Comparison of ENCODE assay signal across 19 mouse cellular contexts in genomic region chr2:11708538-11708937, GRCm38 (mm10). TPM values are rescaled to one million over a fixed set of nuclear protein-coding genes. Genes with fewer than 3 reads are reported as not detected.
DNase-seq lines count a peak whose midpoint lies in the region; ATAC-seq and TF ChIP-seq lines count a peak whose summit lies in the region.
"Had no signal": no experiment of that assay in that cellular context is flagged by ENCODE, and none has a peak within 500 bp of the region (broad histone marks: within the 10 kb centered on the region; RNA-seq: fewer than 3 reads in every experiment).

No protein-coding gene starts in this region.

- peaks cover 26% of the 10 kb centered on the region for H3K79me2 ChIP-seq in liver, adult 2 months (ENCODE audit: control insufficient read depth, insufficient read depth, low read length)

- no peaks in the 10 kb centered on the region for H3K9me3 ChIP-seq in midbrain, embryonic 15.5 days
- H3K9me3 ChIP-seq in hindbrain, embryonic 16.5 days (ENCODE audit: control insufficient read depth, low read length) = no peaks in the 10 kb centered on the region
- H3K9me3 ChIP-seq: hindbrain, embryonic 10.5 days; lung, embryonic 15.5 days had no signal

- H3K27me3 ChIP-seq in liver, adult 2 months (ENCODE audit: control insufficient read depth, insufficient read depth, low read length) = no peaks in the 10 kb centered on the region
- peaks cover 18% of the 10 kb centered on the region for H3K27me3 ChIP-seq in midbrain, embryonic 15.5 days (replicated peaks)
- H3K27me3 ChIP-seq in hindbrain, embryonic 16.5 days (replicated peaks; ENCODE audit: control insufficient read depth, insufficient read depth, low read length) = peaks cover 11% of the 10 kb centered on the region
- H3K27me3 ChIP-seq: lung, embryonic 15.5 days had no signal

- peaks cover 39% of the 10 kb centered on the region for H3K4me1 ChIP-seq in liver, adult 2 months (ENCODE audit: control insufficient read depth, insufficient read depth, low read length)
- H3K4me1 ChIP-seq in bone marrow macrophage, adult 2 months (ENCODE audit: control insufficient read depth, insufficient read depth, low read length) = peaks cover 31% of the 10 kb centered on the region
- peaks cover 17% of the 10 kb centered on the region for H3K4me1 ChIP-seq in midbrain, embryonic 15.5 days
- H3K4me1 ChIP-seq in hindbrain, embryonic 16.5 days (ENCODE audit: control insufficient read depth, insufficient read depth, low read depth, low read length) = peaks cover 16% of the 10 kb centered on the region

- no peak overlapping the region for H3K4me2 ChIP-seq in midbrain, embryonic 15.5 days
- H3K4me2 ChIP-seq in hindbrain, embryonic 16.5 days (ENCODE audit: low read length) = no peak overlapping the region
- H3K4me2 ChIP-seq: lung, embryonic 15.5 days had no signal

- peaks cover 10% of the 10 kb centered on the region; the same call in 1 of the 2 replicates for H3K36me3 ChIP-seq in liver, adult 2 months (ENCODE audit: control insufficient read depth, insufficient read depth, low read length)
- H3K36me3 ChIP-seq in midbrain, embryonic 15.5 days (replicated peaks) = no peaks in the 10 kb centered on the region
- H3K36me3 ChIP-seq in hindbrain, embryonic 16.5 days (ENCODE audit: control insufficient read depth, insufficient read depth, low read length) = no peaks in the 10 kb centered on the region
- H3K36me3 ChIP-seq: hindbrain, embryonic 10.5 days; lung, embryonic 15.5 days had no signal

- no peak overlapping the region for H3K9ac ChIP-seq in liver, adult 2 months (ENCODE audit: low read depth, low read length)
- H3K9ac ChIP-seq in midbrain, embryonic 15.5 days = no peak overlapping the region
- no peak overlapping the region for H3K9ac ChIP-seq in hindbrain, embryonic 16.5 days (ENCODE audit: low read depth, low read length)
- H3K9ac ChIP-seq: lung, embryonic 15.5 days had no signal

- intact Hi-C loops in gastrocnemius, adult 2 months (cut with DNase I) = loop anchor here (5.0 to 10.0 kb wide), 2 partner anchors 69 to 104 kb away; partner anchors contain the start of genes Ankrd16, Fbh1 and Rbm17
- intact Hi-C loops in gastrocnemius, postnatal 36 days (cut with DNase I) = loop anchor here (5.0 kb wide), 1 partner anchor 69 kb away; the partner anchor contains the start of genes Ankrd16 and Fbh1

- WGBS in liver, adult 2 months = 30% methylated on average over 5 of the region's 5 CpGs
- WGBS in midbrain, embryonic 15.5 days = 84% methylated on average over 5 of the region's 5 CpGs
- 90% methylated on average over 5 of the region's 5 CpGs for WGBS in hindbrain, embryonic 16.5 days

- no peak for TF ChIP-seq CTCF in gastrocnemius, adult 2 months (IDR thresholded peaks at IDR 0.05)
- no peak for TF ChIP-seq CTCF in liver, adult 2 months (IDR thresholded peaks at IDR 0.05; ENCODE audit: low read depth, low read length)
- no peak for TF ChIP-seq CTCF in bone marrow macrophage, adult 2 months (IDR thresholded peaks at IDR 0.05; ENCODE audit: low read depth, low read length)

- peak; percentile 56 for ATAC-seq in megakaryocyte, adult 5-6 weeks (ENCODE audit: poor library complexity, severe bottlenecking)
- ATAC-seq in midbrain, embryonic 15.5 days (replicated peaks) = no peak
- ATAC-seq in hindbrain, embryonic 16.5 days = no peak
- ATAC-seq: forebrain, embryonic 14.5 days had no signal

- peak overlapping the region; percentile 98 for H3K27ac ChIP-seq in gastrocnemius, adult 2 months
- H3K27ac ChIP-seq in liver, adult 2 months (replicated peaks; ENCODE audit: insufficient read depth, low read depth, low read length) = peak overlapping the region; percentile 34
- H3K27ac ChIP-seq in bone marrow macrophage, adult 2 months (ENCODE audit: insufficient read depth, low read depth, low read length) = peak overlapping the region; percentile 47
- H3K27ac ChIP-seq in midbrain, embryonic 15.5 days = no peak overlapping the region
- no peak overlapping the region for H3K27ac ChIP-seq in hindbrain, embryonic 16.5 days (ENCODE audit: low read depth, low read length)
- H3K27ac ChIP-seq: hindbrain, embryonic 10.5 days; layer of hippocampus, adult 2 months; left cerebral cortex, adult 2 months; lung, embryonic 15.5 days had no signal

- H3K4me3 ChIP-seq in gastrocnemius, adult 2 months = peak overlapping the region; percentile 31; the same call in 1 of the 2 replicates
- no peak overlapping the region for H3K4me3 ChIP-seq in liver, adult 2 months (ENCODE audit: insufficient read depth, low read depth, low read length)
- H3K4me3 ChIP-seq in bone marrow macrophage, adult 2 months (ENCODE audit: insufficient read depth, low read length) = no peak overlapping the region
- H3K4me3 ChIP-seq in midbrain, embryonic 15.5 days = no peak overlapping the region
- H3K4me3 ChIP-seq in hindbrain, embryonic 16.5 days (ENCODE audit: low read length) = no peak overlapping the region
- H3K4me3 ChIP-seq: heart, adult 2 months; hindbrain, embryonic 10.5 days; layer of hippocampus, adult 2 months; left cerebral cortex, adult 2 months; lung, embryonic 15.5 days had no signal

- DNase-seq in gastrocnemius, adult 2 months = peak; percentile 73
- no peak for DNase-seq in gastrocnemius, postnatal 36 days
- peak; percentile 71 for DNase-seq in liver, adult 2 months (ENCODE audit: extremely low read depth, low read depth, low spot score)
- DNase-seq in liver = no peak
- DNase-seq: adrenal gland, adult 8-10 months; B cell, adult 2 months; cerebellum, adult 9-11 months; midbrain, embryonic 14.5 days; thymus, adult 18-20 months had no signal

- no peak for TF ChIP-seq POLR2A in liver, adult 2 months (IDR thresholded peaks at IDR 0.05; ENCODE audit: extremely low read depth, insufficient read depth, low read length)
- TF ChIP-seq POLR2A in bone marrow macrophage, adult 2 months (IDR thresholded peaks at IDR 0.05; ENCODE audit: borderline replicate concordance, low read depth, low read length) = no peak

RNA-seq across cellular contexts. Expression of gene Il15ra, which starts 3.4 kb away (rescaled TPM):
- total RNA-seq in gastrocnemius, adult 2 months (2021) = 10 to 100 TPM; 29.8 to 38.6 TPM
- total RNA-seq in gastrocnemius, postnatal 36 days (2021) = 10 to 100 TPM; 16.5 to 27.2 TPM
- total RNA-seq in liver, adult 2 months (2014; rRNA removed) = 46.6 and 59.8 TPM in 2 replicates
- 20.1 and 24.9 TPM in 2 replicates for polyA plus RNA-seq in liver, adult 2 months (2012; rRNA removed)
- 9.1 and 10.7 TPM in 2 replicates for polyA plus RNA-seq in bone marrow macrophage, adult 2 months (2012; ENCODE audit: insufficient read depth, insufficient read length, missing spikeins)
- total RNA-seq in megakaryocyte, adult 5-6 weeks (2015) = 13.5 and 15.4 TPM in 2 replicates
- total RNA-seq in megakaryocyte, adult 5-6 weeks (2017) = 9.3 and 11.1 TPM in 2 replicates
- 0.59 and 1.3 TPM in 2 replicates for polyA plus RNA-seq in midbrain, embryonic 15.5 days (2015; fragmentation: Nextera tagmentation; extraction: Ambion mirVana)
- 1.2 TPM in 2 replicates for polyA plus RNA-seq in hindbrain, embryonic 16.5 days (2015; fragmentation: Nextera tagmentation; extraction: Ambion mirVana)

Comparison
In these comparisons a context has a peak if more than half of its experiments do, and no peak if none do; other contexts are left out.
1. DNase-seq: peak in gastrocnemius, adult 2 months (single experiment) and liver, adult 2 months (single experiment); none in gastrocnemius, postnatal 36 days (0 of 2) and liver (single experiment).
2. H3K27ac ChIP-seq: peak in gastrocnemius, adult 2 months (single experiment), liver, adult 2 months (single experiment) and bone marrow macrophage, adult 2 months (single experiment); none in midbrain, embryonic 15.5 days (single experiment) and hindbrain, embryonic 16.5 days (single experiment).